Mouse (Mus musculus): ENCODE results near the gene Snd1. TPM values are rescaled to one million over a fixed set of nuclear protein-coding genes. Genes with fewer than 3 reads are reported as not detected.

The Snd1 gene
- polyA plus RNA-seq, 1 experiment from 2014 or later = 84.5 TPM

GRCm38 (mm10) chr6:28898836-28899235 is 423.9 kb downstream of the Snd1 start:
- 20% methylated on average over 10 of the region's 10 CpGs for WGBS
- H3K9me3 ChIP-seq (ENCODE audit: control insufficient read depth, low read length) = no peaks in the 10 kb centered on the region
- no peak overlapping the region for H3K4me2 ChIP-seq (ENCODE audit: low read length)
- DNase-seq = peak; percentile 55
- H3K27me3 ChIP-seq (ENCODE audit: control insufficient read depth, insufficient read depth, low read length) = no peaks in the 10 kb centered on the region
- no peak for ATAC-seq (ENCODE audit: low FRiP score, low TSS enrichment)
- no peaks in the 10 kb centered on the region for H3K36me3 ChIP-seq (ENCODE audit: control insufficient read depth, insufficient read depth, low read length)
- H3K4me3 ChIP-seq (replicated peaks; ENCODE audit: low read depth, low read length) = no peak overlapping the region
- 0 out of 2 replicates have a peak, but pooled peaks cover 10% of the 10 kb centered on the region for H3K4me1 ChIP-seq (ENCODE audit: control insufficient read depth, insufficient read depth, low read length)
- H3K9ac ChIP-seq (replicated peaks; ENCODE audit: low read length) = no peak overlapping the region
- H3K27ac ChIP-seq (replicated peaks; ENCODE audit: low read depth, low read length) = no peak overlapping the region

- H3K4me3 ChIP-seq (replicated peaks; ENCODE audit: low read depth, low read length) = no peak overlapping the region
- ATAC-seq (ENCODE audit: low FRiP score, low TSS enrichment) (no peak), DNase-seq (no peak)
- no peaks in the 10 kb centered on the region for H3K27me3 ChIP-seq (ENCODE audit: control insufficient read depth, insufficient read depth, low read length)
- H3K4me2 ChIP-seq (ENCODE audit: low read length) = no peak overlapping the region
- no peaks in the 10 kb centered on the region for H3K36me3 ChIP-seq (ENCODE audit: control insufficient read depth, insufficient read depth, low read length)
- no peaks in the 10 kb centered on the region for H3K9me3 ChIP-seq (ENCODE audit: control insufficient read depth, low read length)
- H3K4me1 ChIP-seq (ENCODE audit: control insufficient read depth, insufficient read depth, low read length) = 0 out of 2 replicates have a peak, but pooled peaks cover 4% of the 10 kb centered on the region
- no peak overlapping the region for H3K9ac ChIP-seq (replicated peaks; ENCODE audit: low read length)
- no peak overlapping the region for H3K27ac ChIP-seq (replicated peaks; ENCODE audit: low read depth, low read length)
- WGBS = 74% methylated on average over 2 of the region's 2 CpGs
Measured at GRCm38 (mm10) chr6:28902573-28902972, 427.6 kb downstream of the Snd1 start.

GRCm38 (mm10) chr6:28904417-28904816 is 429.5 kb downstream of the Snd1 start:
- Histone ChIP-seq H3K27me3 (ENCODE audit: control insufficient read depth, insufficient read depth, low read length) (no peaks in the 10 kb centered on the region), H3K9me3 (ENCODE audit: control insufficient read depth, low read length) (no peaks in the 10 kb centered on the region), H3K27ac (replicated peaks; ENCODE audit: low read depth, low read length) (no peak overlapping the region), H3K4me3 (replicated peaks; ENCODE audit: low read depth, low read length) (no peak overlapping the region), H3K36me3 (ENCODE audit: control insufficient read depth, insufficient read depth, low read length) (no peaks in the 10 kb centered on the region), H3K4me1 (ENCODE audit: control insufficient read depth, insufficient read depth, low read length) (no peaks in the 10 kb centered on the region), H3K4me2 (ENCODE audit: low read length) (no peak overlapping the region), H3K9ac (replicated peaks; ENCODE audit: low read length) (no peak overlapping the region)
- ATAC-seq (ENCODE audit: low FRiP score, low TSS enrichment) (no peak), DNase-seq (no peak)
- 75% methylated on average over 4 of the region's 4 CpGs for WGBS

- 85% methylated on average over 8 of the region's 8 CpGs for WGBS
- ATAC-seq (ENCODE audit: low FRiP score, low TSS enrichment) (no peak), DNase-seq (no peak)
- Histone ChIP-seq H3K27me3 (ENCODE audit: control insufficient read depth, insufficient read depth, low read length) (no peaks in the 10 kb centered on the region), H3K4me3 (replicated peaks; ENCODE audit: low read depth, low read length) (no peak overlapping the region), H3K9ac (replicated peaks; ENCODE audit: low read length) (no peak overlapping the region), H3K27ac (replicated peaks; ENCODE audit: low read depth, low read length) (no peak overlapping the region), H3K4me1 (ENCODE audit: control insufficient read depth, insufficient read depth, low read length) (no peaks in the 10 kb centered on the region), H3K9me3 (ENCODE audit: control insufficient read depth, low read length) (no peaks in the 10 kb centered on the region), H3K36me3 (ENCODE audit: control insufficient read depth, insufficient read depth, low read length) (no peaks in the 10 kb centered on the region), H3K4me2 (ENCODE audit: low read length) (no peak overlapping the region)
Measured at GRCm38 (mm10) chr6:28905301-28905700, 430.4 kb downstream of the Snd1 start.

DNA sequence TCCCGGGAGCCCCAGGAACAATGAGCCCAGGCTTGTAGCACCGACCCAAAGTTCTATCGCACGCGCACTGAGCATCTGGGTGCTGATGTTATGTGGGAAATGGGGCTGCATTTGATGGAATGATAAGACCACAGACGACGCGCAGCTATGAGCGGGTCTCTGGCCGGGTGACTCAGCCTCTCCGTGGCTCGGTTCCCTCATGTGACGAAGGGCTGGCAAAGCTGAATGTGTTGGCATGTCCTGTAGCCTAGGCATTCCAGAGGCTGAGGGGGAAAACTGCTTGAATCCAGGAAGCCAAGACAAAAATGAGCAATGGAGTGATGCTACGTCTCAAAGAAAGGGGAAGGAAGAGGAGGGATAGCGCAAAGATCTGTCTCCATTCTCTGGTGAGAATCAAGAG is 434.9 kb downstream of the Snd1 start:
- no peaks in the 10 kb centered on the region for H3K4me1 ChIP-seq (ENCODE audit: control insufficient read depth, insufficient read depth, low read length)
- H3K4me2 ChIP-seq (ENCODE audit: low read length) = no peak overlapping the region
- no peaks in the 10 kb centered on the region for H3K36me3 ChIP-seq (ENCODE audit: control insufficient read depth, insufficient read depth, low read length)
- H3K9ac ChIP-seq (replicated peaks; ENCODE audit: low read length) = no peak overlapping the region
- no peak for DNase-seq
- H3K4me3 ChIP-seq (replicated peaks; ENCODE audit: low read depth, low read length) = no peak overlapping the region
- no peak for ATAC-seq (ENCODE audit: low FRiP score, low TSS enrichment)
- H3K9me3 ChIP-seq (ENCODE audit: control insufficient read depth, low read length) = no peaks in the 10 kb centered on the region
- no peaks in the 10 kb centered on the region for H3K27me3 ChIP-seq (ENCODE audit: control insufficient read depth, insufficient read depth, low read length)
- WGBS = 87% methylated on average over 15 of the region's 15 CpGs
- H3K27ac ChIP-seq (replicated peaks; ENCODE audit: low read depth, low read length) = no peak overlapping the region

GRCm38 (mm10) chr6:28914981-28915380 is 440.0 kb downstream of the Snd1 start:
- ATAC-seq (ENCODE audit: low FRiP score, low TSS enrichment) = no peak
- H3K27me3 ChIP-seq (ENCODE audit: control insufficient read depth, insufficient read depth, low read length) = no peaks in the 10 kb centered on the region

DNA sequence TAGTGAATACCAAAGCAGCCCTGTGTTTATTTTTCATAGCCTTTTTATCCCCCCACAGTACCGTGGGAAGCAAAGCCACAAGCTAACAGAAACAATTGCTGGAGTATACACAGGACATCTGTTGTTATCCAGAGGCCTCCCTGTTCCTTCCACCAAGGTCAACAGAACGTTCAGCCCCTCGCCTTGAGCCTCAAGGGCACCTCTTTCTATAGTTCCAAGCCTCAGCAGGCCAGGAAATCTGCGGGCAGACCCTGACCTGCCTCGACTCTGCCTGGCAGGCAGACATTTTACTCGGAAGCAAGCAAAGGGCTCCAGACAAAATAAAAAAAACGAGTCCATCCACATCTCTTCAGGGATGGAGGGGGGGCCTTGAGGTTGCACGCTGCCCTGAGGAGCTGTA is 441.7 kb downstream of the Snd1 start:
- DNase-seq (no peak), ATAC-seq (ENCODE audit: low FRiP score, low TSS enrichment) (no peak)
- H3K27ac ChIP-seq (replicated peaks; ENCODE audit: low read depth, low read length) = no peak overlapping the region
- no peaks in the 10 kb centered on the region for H3K27me3 ChIP-seq (ENCODE audit: control insufficient read depth, insufficient read depth, low read length)
- 67% methylated on average over 8 of the region's 8 CpGs for WGBS
- no peak overlapping the region for H3K9ac ChIP-seq (replicated peaks; ENCODE audit: low read length)
- H3K4me1 ChIP-seq (ENCODE audit: control insufficient read depth, insufficient read depth, low read length) = no peaks in the 10 kb centered on the region
- no peak overlapping the region for H3K4me3 ChIP-seq (replicated peaks; ENCODE audit: low read depth, low read length)
- no peak overlapping the region for H3K4me2 ChIP-seq (ENCODE audit: low read length)
- H3K9me3 ChIP-seq (ENCODE audit: control insufficient read depth, low read length) = no peaks in the 10 kb centered on the region; the same call in 1 of the 2 replicates
- H3K36me3 ChIP-seq (ENCODE audit: control insufficient read depth, insufficient read depth, low read length) = no peaks in the 10 kb centered on the region

More at GRCm38 (mm10) chr6:28914981-28915380, 440.0 kb downstream of the Snd1 start:
- Histone ChIP-seq H3K4me3 (replicated peaks; ENCODE audit: low read depth, low read length) (no peak overlapping the region), H3K27ac (replicated peaks; ENCODE audit: low read depth, low read length) (no peak overlapping the region), H3K9me3 (ENCODE audit: control insufficient read depth, low read length) (no peaks in the 10 kb centered on the region; the same call in 1 of the 2 replicates), H3K36me3 (ENCODE audit: control insufficient read depth, insufficient read depth, low read length) (no peaks in the 10 kb centered on the region), H3K9ac (replicated peaks; ENCODE audit: low read length) (no peak overlapping the region), H3K4me1 (ENCODE audit: control insufficient read depth, insufficient read depth, low read length) (no peaks in the 10 kb centered on the region), H3K4me2 (ENCODE audit: low read length) (no peak overlapping the region)
- DNase-seq = no peak
- 26% methylated on average over 1 of the region's 1 CpGs for WGBS

DNA sequence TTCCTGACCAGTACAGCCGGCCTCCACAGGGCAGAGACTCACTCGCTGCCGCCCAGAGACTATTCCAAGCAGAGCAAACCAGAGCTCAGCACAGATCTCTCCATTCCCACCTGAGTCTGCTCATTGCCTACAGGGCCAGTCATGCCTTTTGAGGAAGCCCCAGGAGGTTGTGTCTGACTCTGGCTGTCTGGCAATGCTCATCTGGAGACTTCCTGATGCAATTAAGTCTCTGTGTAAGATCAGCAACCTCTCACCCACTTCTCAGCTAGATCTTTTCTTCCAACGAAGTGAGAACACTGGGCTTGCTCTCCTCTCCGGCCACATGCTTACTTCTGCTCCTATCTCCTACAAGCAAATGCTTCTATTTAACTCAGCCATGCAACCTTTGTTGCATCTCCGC is 444.4 kb downstream of the Snd1 start:
- Histone ChIP-seq H3K4me2 (ENCODE audit: low read length) (no peak overlapping the region), H3K9ac (replicated peaks; ENCODE audit: low read length) (no peak overlapping the region), H3K36me3 (ENCODE audit: control insufficient read depth, insufficient read depth, low read length) (no peaks in the 10 kb centered on the region), H3K4me1 (ENCODE audit: control insufficient read depth, insufficient read depth, low read length) (no peaks in the 10 kb centered on the region), H3K27me3 (ENCODE audit: control insufficient read depth, insufficient read depth, low read length) (no peaks in the 10 kb centered on the region), H3K9me3 (ENCODE audit: control insufficient read depth, low read length) (no peaks in the 10 kb centered on the region; the same call in 1 of the 2 replicates), H3K4me3 (replicated peaks; ENCODE audit: low read depth, low read length) (no peak overlapping the region), H3K27ac (replicated peaks; ENCODE audit: low read depth, low read length) (no peak overlapping the region)
- DNase-seq = no peak
- ATAC-seq (ENCODE audit: low FRiP score, low TSS enrichment) = no peak
- 56% methylated on average over 6 of the region's 6 CpGs for WGBS

- no peaks in the 10 kb centered on the region for H3K36me3 ChIP-seq (ENCODE audit: control insufficient read depth, insufficient read depth, low read length)
- no peak overlapping the region for H3K27ac ChIP-seq (replicated peaks; ENCODE audit: low read depth, low read length)
- no peaks in the 10 kb centered on the region for H3K9me3 ChIP-seq (ENCODE audit: control insufficient read depth, low read length)
- no peak overlapping the region for H3K9ac ChIP-seq (replicated peaks; ENCODE audit: low read length)
- no peak overlapping the region for H3K4me3 ChIP-seq (replicated peaks; ENCODE audit: low read depth, low read length)
- H3K4me1 ChIP-seq (ENCODE audit: control insufficient read depth, insufficient read depth, low read length) = no peaks in the 10 kb centered on the region
- no peaks in the 10 kb centered on the region for H3K27me3 ChIP-seq (ENCODE audit: control insufficient read depth, insufficient read depth, low read length)
- no peak for DNase-seq
- ATAC-seq (ENCODE audit: low FRiP score, low TSS enrichment) = no peak
- WGBS = 92% methylated on average over 12 of the region's 12 CpGs
- H3K4me2 ChIP-seq (ENCODE audit: low read length) = no peak overlapping the region
Measured at GRCm38 (mm10) chr6:28922371-28922770, 447.4 kb downstream of the Snd1 start.
